Mouse (Mus musculus): ENCODE data around the gene Tmem206.
A peak's percentile ranks its signal among the peaks of the same experiment; 100 is the strongest.

Gene Tmem206

DNA sequence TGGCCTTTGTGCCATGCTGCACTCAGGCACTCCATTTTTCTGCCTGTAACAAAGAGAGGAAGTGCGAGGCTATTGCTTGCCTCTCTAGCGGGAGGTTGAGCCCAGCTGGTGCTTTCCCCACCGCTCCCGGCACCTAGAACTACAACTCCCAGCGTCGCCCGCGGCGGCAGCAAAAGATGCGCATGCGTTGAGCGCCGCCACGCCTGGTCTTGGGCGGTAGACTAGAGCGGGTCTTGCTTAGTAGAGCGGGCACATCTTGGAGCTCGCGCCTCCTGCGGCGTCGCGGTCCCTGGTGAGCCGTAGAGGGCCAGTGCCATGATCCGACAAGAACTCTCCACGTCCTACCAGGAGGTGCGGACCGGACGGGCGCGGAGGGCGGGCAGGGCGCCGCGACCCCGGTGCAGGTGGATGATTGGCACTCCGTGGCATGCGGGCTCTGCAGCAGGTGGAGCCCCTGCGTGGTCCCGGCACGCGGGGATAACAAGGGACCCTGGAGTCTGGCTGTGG is at the start of gene Tmem206:
Gene Tmem206 (plus strand): TSS at position 187 of the 507 bp plus-strand sequence.
- DNase-seq (ENCODE audit: low spot score): peak; percentile 85

DNA sequence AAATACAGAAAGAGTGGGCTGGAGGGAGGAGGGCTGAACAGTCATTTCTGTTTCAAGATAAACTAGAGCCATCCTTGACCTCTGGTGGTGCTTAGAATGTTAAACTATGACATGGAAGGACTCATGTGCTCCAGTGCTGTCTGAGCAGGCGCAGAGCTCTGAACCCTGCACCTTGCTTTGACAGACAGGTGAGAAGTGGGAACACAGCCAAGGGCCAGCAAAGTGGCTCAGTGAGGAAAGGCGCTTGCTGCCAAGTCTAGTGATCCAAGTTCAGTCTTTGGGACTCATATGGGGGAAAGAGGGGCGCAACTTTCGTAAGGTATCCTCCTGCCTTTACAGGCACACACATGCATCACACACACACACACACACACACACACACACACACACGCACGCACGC is 49.5 kb upstream of the Tmem206 start:
- DNase-seq (ENCODE audit: low spot score): no peak

DNA sequence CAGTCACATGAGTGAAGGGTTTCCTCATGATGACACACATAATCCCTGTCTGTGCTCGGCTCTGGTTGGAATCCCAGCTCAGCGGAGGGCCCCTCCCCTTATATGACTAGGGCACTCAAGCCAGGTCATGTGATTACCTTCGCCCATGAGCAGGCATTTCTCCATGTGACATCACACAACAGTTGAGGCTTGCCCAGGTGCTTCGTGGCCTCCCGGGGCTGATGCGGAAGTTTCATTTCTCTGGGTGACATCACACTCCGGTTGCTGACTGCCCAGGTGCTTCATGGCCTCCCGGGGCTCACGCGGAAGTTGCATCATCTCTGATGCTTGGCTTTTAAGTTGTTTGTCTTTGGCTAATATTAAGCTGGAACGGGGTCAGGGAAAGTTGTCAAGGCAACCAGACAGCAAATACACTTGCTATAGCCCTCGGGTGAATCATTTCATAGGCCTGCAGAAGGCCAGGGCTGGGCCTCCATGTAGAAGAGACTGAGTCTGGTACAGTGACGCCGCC is 48.1 kb upstream of the Tmem206 start:
- no peak for DNase-seq (ENCODE audit: low spot score)

DNA sequence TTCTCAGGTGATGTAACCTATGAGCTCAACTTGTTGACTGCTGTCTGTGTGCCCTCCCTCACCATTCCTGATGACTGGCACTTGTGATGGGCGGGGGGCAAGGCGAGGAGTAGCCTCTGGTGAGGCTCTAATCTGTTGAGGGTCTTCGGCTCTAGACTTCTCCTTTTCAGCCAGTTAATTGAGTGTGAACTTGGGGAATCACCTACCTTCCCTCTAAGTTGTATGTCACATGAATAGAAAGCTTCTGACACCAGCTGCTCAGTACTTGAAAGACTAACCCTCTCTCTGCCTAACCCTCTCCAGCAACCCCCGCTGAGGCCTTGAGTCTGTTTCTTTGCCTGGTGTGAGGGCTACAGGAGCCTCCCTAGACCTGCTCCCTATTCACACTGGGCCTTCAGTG is 47.4 kb upstream of the Tmem206 start:
- DNase-seq (ENCODE audit: low spot score): no peak

DNA sequence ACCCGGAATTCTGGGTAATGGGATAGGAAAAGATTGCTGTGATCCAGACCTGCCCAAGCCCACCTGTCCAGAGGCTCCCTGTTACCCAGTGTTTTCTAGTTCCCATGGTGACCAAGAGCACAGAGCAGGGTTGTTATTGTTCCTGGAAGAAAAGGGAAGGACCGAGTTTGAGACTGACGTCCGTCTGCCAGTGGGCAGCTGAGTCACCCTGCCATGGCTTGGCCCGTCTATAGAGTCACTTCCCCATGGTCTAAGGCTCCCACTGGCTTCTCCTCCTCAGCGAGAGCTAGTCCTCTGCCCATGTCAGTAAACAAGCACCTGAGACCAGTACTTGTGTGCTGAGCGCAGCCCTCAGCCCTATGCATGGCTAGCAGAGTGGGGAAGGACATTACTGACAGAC is 44.5 kb upstream of the Tmem206 start:
- no peak for DNase-seq (ENCODE audit: low spot score)

DNA sequence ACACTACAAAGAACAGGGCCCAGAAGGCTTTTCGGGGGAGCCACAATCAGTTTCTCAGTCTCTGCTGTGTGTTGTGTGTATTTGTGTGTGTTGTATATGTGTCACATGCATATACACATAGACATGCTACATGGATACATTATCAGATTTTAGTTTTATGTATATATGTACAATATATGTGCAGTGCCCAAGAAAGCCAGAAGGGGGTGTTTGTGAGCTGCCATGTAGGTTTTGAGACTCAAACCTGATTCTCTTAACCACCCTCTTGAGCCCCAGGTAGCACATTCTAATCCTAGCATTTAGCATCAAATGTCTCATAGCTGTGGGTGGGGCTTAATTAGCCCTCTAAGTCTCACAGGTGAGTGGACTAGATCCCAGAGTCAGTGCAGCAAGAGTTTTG is 43.4 kb upstream of the Tmem206 start:
- no peak for DNase-seq (ENCODE audit: low spot score)

DNA sequence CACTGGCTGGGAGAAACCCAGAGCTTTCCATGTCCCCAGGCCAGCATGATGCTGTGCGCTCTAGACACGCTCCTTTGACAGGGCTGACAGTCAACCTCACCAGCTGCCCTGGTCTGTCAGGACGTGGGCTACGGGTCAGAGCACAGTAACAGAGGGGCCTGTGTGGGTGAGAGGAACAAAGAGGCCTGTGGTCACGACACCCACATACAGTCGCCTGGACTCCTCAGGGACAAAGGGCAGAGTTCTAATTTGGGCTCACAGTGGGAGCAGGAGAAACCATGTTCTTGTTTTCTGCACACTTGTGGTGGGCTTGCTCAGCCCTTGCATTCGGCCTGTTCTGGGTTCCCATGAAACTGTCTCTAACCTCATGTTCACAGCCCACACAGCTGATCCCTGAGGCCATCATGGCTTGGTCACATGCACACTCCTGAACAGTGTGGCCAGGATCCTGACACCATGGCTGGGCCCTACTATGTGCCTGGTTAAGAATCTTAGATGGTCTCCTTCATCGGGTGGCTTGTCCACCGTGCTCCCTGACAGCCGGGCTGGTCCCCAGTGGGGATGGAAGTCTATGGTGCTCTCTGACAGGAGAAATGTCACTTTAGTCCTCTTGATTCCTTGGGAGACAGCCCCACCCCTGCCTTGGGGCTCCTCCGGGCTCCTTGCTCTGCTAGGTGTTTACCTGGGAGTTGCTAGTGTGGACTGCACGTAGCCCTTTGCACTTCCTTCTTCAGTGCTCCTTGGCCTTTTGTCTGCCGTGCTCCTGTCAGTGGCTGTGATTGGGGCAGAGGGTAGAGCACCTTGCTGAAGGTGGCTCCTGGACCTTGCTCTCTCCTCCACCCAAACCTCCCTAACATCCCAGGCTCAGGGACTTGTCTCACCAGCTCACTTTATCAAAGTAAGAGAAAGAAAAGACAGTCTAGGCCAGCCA is 42.3 kb upstream of the Tmem206 start:
- no peak for DNase-seq (ENCODE audit: low spot score)

DNA sequence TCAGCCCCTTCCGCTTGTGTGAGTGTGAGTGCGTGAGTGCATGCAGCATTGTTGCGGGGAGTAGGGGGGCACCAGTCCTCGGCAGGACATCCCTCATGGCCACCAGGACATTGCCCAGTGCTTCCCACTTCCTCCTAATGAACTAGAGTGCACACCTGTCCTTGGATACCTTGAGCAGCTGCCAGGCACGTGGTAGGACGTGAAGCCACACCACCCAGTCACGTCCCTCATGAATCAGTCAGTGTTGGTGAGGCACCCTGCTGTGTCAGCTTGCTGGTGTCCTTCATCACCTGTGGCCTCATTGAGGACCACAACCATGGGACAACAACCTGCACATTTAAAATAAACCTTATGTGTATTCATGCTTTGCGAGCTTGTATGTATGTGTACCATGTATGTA is 41.2 kb upstream of the Tmem206 start:
- DNase-seq (ENCODE audit: low spot score): no peak

DNA sequence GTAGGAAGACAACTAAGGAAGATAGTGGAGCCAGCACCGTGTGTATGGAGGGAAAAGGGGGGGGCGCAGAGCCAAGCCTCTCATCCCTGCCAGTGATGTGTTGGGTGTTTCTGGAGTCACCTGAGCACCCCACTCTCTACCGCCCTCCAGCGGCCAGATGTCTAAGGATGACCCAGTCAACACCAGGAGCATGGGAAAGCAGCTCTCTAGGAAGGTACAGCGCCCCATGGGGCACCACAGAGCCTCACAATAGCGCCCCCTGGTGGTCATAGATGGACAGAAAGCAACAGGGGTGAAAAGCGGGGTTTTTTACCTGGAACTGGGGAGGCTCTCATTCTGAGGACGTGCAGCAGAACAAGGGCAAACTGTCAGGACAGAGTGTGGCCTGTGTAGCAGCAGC is 37.0 kb upstream of the Tmem206 start:
- no peak for DNase-seq (ENCODE audit: low spot score)

DNA sequence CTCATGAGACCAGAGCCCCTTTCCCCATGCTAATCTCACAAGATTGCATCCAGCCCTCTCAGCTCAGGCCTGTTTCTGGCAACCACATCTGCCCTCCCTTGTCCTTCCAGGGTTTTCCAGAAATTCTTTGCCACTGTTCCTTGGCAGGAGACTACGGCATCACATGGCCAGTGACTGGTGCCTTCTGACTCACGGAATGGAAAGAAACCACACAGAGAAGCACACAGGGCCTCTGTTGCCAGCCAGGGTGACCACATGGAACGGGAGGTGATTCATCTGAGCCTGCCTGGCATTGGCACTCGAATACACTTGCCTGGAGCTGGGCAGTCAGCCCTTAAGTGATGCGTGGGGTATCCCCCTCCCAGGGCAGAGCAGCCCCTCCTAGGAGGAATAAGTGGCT is 33.4 kb upstream of the Tmem206 start:
- DNase-seq (ENCODE audit: low spot score): peak; percentile 70

DNA sequence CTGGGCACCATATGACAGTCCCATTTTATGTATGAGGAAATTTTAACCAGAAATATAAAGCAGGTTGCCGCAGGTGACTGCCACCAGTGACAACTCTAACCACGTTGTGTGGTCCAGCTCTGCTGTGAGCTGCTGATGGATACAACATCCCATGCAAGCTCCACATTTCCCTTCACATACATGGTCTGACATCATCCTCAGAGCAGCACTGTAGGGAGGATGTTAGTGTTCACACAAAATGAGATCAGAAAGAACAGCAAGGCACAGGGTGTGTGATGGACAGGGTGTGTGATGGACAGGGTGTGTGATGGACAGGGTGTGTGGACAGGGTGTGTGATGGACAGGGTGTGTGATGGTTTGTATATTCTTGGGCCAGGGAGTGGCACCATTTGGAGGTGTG is 32.7 kb upstream of the Tmem206 start:
- no peak for DNase-seq (ENCODE audit: low spot score)

DNA sequence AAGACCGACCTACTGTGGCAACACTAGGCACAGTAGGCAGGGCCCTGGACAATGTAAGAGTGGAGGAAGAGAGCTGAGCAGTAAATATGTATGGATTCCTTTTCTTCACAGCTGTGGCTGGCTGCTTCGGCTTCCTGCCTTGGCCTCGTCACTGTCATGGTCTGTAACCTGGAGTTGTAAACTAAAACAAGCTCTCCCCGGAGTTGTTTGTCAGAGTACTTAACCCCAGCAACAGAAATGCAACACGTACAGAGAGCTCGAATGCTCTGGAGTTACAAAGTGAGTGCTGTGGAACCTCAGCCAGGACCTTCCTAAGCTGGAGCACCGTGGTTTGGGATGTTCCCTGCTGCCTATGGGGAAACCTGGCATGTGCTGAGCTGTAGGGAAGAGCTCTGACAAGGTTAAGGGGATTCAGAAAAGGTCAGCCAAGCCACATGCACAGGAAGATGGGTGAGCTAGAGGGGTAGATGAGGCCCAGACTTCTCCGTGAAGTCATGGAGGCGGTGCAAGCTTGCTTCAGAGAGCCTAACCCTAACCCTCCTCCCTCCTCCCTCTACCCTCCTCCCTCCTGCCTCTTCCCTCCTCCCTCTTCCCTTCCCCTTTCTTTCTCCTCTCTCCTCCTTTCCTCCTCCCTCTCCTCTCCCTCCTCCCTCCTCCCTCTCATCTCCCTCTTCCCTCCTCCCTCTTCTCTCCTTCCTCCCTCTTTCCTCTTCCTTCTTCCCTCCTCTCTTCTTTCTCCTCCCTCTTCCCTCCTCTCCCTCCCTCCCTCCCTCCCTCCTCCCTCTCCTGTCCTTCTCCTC is 31.5 kb upstream of the Tmem206 start:
- no peak for DNase-seq (ENCODE audit: low spot score)

DNA sequence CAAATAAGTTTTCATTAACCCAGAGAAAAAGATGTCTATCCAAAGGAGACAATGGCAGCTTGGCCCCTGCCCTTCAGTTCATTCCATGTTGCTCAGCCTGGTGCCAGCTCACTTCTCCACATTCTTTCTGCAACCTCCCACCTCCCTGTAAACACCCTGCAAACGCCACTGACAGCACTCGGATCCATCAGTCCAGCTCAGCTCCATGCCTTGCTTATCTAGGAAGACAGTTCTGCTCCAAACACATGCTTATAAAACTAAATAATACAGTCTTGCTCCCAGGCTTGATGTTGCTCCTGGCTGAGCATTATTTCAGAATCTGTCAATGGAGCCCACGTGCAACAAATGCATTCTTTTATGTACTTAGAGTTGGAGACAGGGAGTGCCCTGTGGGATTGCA is 29.9 kb upstream of the Tmem206 start:
- DNase-seq (ENCODE audit: low spot score): no peak

DNA sequence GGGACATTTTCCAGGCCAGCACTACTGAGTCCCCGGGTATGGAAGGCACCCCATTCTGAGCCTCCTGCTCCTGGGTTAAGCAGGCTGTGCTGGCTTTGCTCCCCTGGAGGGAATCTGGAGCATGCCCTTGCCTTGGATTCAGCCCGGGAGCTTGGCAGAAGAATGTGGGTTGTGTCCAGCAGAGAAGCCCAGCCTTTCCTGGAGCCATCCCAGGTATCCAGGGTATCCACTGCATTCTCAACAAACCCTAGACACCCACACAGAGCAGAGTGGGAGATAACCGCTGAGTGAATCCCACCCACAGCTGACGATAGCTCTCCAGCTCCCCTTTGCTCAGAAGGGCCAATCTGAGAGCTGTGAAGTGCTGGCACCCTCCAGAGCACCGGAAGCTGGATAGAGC is 29.3 kb upstream of the Tmem206 start:
- no peak for DNase-seq (ENCODE audit: low spot score)

DNA sequence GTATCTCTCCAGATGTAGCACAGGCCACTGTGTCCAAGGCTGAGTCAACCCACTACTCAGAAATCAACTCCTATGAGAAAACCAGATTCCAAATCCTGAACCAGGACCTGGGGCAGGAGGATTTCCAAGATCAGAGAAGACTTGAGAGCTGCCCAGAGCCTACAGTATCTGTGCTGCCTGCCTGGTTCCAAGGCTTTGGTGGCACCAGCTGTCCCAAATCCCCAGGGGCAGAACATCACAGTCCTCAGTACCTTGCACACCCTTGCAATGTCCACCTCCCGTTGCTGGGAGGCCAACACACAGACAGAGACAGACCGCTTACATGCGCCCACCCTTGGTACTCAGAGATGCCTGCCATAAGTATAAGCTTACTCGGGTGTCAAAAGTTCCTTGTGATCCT is 27.4 kb upstream of the Tmem206 start:
- DNase-seq (ENCODE audit: low spot score): no peak

DNA sequence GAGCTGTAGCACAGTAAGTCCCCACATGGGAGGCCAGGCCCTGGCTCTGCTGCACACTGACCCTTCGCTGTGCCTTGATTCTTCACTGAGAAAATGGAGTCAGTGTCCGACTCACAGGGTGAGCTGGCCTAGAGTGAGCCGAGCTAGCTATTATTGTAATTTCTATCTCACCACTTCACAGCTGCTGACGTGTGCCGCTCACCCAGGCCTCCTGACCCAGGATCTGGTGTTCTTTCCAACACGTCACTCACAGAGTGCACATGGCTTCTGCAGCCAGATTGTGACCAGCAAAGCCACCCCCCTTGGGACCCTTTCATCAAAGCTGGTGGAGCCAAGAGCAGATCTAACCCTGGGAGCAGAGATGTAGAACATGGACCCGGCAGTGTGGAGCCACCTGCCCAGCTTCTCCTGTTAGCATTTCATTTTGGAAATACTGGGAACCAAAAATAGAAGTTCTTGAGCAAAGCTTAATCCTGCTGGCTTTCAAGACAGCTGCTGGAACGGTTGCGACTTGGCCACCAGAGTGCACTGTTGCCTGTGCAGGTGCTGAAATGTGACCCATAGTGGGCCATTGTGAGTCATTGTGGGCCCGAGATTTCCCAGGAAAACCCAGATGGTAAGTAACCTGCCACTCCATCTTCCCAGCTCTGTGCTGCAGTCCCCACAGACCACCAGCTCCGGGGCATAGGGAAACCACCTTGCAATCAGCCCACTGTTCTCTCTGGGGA is 26.3 kb upstream of the Tmem206 start:
- DNase-seq (ENCODE audit: low spot score): no peak

DNA sequence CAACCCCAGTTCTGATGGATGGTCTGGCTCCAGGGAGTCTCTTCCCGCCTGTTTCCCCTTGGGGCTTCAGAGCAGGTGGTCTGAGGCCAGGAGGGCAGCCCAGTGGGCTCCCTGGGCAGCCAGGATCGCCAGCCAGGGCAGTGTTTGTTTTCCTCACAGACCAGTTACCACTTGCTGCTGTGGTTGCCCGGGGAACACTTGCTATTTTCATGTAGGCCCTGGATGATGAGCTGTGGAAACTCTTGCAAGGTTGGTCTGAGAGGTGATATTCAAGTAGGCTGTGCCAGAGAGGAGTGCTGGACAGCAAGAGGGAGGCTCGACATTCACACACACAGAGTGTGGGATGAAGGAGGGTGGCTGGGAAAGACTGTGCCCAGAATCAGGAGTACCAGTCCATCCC is 23.8 kb upstream of the Tmem206 start:
- DNase-seq (ENCODE audit: low spot score): no peak

DNA sequence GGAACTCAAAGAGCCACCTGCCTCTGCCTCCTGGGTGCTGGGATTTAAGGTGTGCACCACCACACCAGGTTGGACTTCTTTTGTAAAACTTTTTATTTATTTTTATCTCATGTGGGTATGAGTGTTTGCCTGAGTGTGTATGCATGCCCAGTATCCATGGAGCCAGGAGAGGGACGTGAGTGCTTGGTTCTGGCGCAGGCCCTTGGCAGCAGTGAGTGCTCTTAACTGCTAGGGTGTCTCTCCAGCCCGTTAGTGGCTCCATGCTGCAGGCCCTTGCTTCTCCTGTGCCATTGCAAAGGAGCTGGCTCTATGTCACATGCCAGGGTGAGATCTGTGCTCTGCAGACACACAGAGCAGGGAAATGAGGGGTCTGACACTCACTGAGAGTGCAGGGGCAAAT is 22.0 kb upstream of the Tmem206 start:
- no peak for DNase-seq (ENCODE audit: low spot score)

DNA sequence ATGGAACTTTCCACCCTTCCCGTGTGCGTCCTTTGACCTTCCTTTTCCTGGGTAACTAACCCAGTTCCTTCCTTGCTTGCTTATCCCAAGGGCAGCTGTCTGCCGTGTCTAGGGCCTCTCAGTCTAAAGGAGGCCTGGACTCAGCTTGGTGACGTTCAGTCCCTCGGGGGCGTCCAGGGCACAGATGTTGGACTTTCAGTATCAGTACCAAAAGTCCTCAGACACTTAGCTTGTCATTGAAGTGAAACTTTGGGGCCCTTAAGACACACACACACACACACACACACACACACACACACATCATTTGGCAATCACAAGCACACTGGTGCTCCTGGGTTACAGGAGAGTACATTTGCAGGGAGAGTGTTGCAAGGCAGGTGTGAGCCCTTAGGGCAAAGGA is 21.5 kb upstream of the Tmem206 start:
- DNase-seq (ENCODE audit: low spot score): no peak

DNA sequence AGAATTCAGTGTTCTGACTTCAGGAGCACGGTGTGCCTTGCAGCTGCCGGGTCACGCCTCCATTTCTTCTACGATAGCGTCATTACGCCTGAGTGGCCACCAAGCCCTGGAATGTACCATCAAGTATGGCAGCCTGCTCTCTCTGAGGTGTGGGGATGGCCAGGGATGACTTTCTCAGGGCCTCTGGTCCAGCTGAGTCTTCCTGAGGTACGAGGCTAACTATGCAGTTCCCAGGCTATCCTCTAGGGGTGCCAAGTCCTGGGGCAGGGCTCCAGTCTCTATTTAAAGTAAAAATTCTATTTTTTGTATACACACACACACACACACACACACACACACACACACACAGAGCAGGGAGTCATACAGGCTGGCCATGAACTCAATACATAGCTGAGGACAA is 20.1 kb upstream of the Tmem206 start:
- DNase-seq (ENCODE audit: low spot score): no peak

DNA sequence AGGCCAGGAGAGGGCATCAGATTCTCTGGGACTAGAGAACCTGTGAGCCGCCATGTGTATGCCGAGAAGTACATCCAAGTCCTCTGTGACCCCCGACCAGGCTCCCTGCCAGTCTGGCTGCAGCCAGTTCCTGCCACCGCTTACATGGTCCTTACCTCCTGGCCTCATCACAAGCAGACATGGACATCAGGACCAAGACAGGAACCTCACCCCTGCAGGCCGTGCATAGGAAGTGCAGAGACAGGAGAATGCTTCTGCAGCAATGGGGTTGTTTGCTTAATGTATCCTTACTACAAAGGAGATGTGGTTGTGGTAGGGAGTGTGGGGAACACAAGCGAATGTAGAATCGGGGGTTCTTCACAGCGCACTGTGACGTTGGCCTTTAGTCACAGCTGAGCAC is 19.4 kb upstream of the Tmem206 start:
- DNase-seq (ENCODE audit: low spot score): no peak

DNA sequence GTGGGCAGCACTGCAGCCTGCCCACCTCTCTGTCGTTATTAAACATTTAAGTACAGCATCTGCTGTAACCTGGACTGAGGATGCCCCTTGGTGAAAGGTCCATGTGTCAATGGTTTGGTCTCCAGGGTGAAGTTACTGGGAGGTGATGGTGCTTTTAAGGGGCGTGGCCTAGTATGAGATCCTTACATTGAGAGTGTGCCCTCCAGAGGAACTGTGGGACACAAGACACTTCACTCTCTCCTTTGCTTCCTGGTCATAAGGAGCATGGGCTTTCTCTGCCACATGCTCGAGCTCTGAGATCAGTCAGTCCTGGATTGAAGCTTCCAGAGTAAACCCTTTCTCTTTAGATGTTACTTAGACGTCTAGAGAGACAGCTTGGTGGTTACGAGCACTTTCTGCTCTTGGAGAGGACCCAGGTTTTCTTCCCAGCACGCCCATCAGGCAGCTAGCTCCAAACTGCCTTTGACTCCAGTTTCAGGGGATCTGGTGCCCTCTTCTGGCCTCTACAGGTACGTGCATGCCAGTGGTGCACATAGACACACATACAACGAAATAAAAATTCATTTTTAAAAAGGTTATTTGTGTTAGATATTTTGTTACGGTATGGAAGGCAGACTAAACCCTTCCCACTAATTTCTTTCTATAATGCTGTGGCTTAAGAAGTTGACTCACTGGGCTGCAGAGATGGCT is 17.8 kb upstream of the Tmem206 start:
- no peak for DNase-seq (ENCODE audit: low spot score)

All from left cerebral cortex, adult 11 months (tissue).